Mouse (Mus musculus): ENCODE data around the gene Psmf1.

GRCm38 (mm10) chr2:151747847-151748705, 4.1 kb upstream of the Psmf1 start:
- TF ChIP-seq CTCF (IDR thresholded peaks at IDR 0.05; ENCODE audit: borderline replicate concordance, extremely low read depth, insufficient read depth, insufficient read length) (peak; percentile 88), POLR2A (IDR thresholded peaks at IDR 0.05; ENCODE audit: borderline replicate concordance, extremely low read depth, insufficient read depth, insufficient read length, poor library complexity, severe bottlenecking) (no peak)
